Mouse (Mus musculus) frontal cortex, adult 2 months (tissue): ENCODE measurements at regions not wholly inside any gene's neighbourhood (a gene's known extent, or its start where the extent isn't known, plus 50 kb on each side); places are given as distances from the start of the nearest gene placed in this dataset.
A peak's percentile ranks its signal among the peaks of the same experiment; 100 is the strongest.

ENCODE experiments used
- DNase-seq, 2 experiments: peaks; one replicate each; pipeline ENCODE4 v3.0.0; 2022; ENCODE audit warnings: low spot score in 1 of 2; ENCODE audit errors: extremely low spot score in 1 of 2

DNA sequence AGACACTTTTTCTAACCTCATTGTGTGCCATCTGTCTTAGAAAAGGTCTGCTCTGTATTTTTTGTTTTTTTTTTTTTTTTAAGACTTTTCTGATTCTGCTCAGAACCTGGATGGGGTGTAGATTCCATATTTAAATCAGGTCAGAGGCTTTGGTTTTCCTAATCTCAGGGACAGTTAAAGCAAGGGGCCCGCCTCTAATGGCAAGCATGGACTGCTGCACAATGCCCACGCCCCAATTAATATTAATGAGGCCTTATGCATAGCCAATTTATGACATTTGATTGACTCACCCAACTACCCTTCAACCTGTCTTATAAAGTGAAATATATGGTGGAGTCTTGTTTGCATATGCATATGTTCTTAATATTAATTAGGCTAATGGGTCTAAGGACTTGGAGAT is 662.6 kb downstream of the Bcl11a start:
- DNase-seq, result no peak

DNA sequence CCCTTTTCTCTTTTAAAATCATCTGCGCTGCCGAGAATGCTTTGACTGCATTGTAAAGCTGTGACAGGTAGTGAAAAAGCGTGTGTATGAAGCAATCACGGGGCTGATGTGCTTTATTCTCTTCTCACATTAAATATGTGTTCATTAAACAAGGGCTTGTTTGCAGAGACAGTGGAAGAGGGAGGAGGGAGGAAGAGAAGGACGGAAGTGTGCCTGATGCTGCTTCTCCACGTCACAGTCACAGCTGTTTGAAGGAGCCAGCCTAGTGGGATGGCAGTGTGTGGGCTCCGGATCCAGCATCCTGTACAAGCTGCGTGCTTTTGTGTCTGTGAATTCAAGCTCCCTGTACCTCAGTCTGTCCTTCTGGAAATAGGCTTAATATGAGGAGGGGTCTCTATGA is 664.7 kb downstream of the Bcl11a start:
- peak; percentile 31 to 66 for DNase-seq

DNA sequence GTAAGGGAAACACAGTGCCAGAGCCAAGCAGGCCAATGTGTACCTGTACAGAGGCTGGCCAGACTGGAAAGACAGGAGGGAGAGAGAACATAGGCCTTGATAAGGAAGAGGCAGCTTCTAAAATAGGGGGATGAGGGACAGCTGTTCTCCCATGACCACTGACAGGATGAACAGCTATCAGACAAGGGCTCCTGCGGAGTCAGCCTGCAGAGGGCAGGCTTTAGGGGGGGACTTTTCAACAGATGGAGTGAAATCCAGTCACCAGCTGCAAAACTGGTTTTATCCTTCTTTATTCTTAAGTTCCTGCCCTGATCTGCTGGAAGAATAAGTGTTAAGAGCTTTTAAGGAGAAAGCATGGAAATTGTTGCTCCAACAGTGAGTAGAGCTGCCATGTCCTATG is 665.6 kb downstream of the Bcl11a start:
- DNase-seq, result no peak

DNA sequence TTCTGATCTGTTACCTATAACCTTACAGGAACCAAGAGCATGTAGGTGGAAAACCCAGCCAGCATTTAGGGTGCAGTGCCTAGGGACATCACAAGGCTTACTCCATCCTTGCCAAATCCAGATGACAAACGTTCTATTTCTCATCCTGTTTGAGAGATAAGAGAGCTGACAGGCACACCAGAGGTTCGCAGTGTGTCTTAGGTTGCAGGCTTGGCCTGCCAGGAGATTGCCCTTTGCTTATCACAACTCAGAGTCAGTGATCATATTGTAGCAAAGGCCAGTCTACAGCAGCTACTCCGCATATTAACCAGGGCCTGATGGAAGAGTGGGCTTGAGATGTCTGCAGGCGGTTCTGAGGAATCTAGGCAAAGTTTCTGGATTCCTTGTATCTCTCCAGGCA is 668.0 kb downstream of the Bcl11a start:
- DNase-seq, result no peak

DNA sequence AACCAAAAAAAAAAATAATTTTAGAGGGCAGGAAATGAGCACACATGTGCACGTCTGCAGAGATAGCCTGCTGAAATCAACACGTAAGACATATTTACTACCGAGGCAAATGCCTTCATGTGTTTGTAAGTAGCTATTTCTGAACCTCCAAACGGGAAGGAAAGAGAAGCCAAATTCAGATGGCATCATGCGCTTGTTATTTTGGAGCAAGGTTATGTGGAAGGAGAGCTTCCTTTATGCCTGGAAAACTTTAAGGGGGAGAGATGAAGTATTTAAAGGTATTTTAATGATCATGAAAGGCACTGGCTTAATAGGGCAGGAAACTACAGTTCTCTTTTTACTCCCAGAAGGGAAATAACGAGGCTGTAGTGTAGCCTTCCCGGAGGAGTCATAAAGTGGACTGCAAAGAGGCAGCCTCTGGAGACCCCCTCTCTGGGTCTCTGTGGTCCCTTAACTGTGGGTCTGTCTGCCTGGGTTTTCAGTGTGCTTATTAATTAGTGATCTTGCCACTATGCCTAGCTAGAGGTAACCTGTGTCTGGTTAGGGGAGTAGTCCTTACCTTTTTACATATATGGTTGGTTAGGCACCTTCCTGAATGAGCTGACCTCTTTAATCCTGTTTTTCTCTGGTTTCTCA is 672.4 kb downstream of the Bcl11a start:
- DNase-seq, result no peak

DNA sequence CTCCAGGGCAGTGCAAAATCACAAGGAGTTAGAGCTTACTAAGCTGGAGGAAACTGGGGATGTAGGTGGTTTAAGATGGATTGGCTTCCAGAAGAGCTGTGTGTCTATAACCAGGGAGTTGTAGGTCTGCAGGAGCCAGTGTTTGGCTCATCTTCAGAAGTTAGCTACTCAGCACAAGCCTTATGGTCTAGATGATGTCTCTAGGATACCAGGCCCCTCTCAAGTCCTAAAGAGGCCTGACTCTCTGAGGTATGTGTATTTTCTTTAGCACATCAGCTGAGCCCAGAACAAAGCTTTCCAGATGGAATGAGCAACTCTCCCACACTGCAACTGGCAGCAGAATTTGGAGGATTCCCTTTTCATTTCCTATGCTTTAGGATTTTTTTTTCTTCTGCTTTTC is 680.3 kb downstream of the Bcl11a start:
- peak; percentile 49 to 58 for DNase-seq

DNA sequence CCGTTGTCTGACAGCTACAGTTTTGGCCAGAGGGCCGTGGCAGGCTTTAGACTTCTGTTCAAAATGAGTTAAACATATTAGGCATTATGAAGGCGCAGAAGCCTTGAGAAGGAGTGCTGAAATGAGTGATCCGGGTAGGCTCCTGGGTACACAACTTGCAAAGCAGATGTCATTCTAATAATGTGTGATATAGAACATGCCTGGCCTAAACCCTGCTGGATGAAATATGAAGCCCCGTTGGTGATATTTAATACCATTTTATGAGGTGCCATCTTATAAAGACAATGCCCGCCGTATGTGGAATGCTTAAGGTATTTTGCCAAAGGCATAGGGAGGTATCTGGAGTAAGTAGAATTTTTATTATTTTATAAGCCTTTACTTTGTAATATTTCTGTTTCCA is 705.6 kb downstream of the Bcl11a start:
- no peak for DNase-seq

DNA sequence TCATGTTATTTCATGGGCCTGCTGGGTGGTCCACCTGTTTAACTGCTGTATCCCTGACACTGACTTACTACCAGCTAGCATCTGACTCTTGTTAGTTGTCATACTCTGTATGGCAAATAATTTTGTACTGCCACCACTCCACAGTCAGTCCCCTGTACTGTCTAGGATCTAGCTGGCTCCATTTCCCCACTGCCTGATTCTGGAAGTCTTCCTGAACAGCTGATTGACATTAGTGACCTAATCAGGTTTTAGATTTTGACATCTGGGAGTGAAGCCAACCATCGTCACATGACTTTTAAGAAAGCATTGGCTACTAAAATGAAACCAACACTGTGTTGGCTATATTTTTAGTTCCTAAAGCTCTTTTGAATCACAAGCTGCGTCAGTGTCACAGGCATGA is 711.3 kb downstream of the Bcl11a start:
- DNase-seq, result no peak

DNA sequence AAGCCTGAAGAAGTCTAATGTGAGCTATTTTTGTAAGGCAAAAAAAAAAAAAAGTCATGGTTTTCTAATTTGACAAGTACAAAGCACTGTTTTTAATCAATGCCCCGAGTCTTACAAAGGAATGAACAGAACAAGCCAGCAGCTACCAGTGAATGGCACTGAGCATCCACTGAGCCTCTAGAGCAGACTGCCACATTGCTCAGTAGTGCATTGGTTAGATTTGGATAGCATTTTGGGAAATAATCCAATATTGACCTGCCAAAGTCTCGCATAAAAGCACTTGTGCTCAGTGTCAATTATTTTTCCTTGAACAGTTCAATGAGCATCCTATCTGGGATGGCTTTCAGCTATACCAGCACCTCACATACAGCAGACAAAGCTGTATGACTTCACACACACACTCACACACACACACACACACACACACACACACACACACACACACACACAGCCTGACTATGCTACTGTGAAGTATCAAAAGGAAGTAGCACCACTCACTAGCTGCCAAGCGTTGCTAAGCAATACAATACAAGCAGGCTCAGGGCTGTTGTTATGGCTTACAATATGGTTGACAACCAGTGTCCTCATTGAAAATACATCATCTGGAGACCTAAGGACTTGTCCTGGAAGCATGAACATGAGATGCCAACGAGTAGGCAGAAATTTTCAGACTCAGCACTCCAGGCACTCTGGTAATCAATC is 717.8 kb downstream of the Bcl11a start:
- DNase-seq, result no peak

DNA sequence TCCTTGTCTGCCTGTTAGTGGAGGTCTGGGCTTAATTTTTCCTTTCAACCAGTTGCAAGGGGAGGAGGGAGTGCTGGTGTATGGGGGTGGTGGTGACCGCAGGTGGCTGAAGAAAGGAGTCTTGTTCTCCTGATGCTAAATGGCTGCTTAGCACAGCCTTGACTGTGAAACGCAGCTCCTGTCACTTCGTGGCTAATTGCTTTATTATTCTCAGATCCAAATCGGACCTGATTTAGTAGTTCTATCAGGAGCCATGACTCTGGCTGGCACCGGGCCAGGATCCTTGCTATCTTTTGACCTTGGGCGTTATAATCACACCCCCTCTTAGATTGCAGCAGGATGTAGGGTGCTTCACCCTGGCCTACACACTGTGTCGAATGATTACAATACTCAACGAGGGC is 726.8 kb downstream of the Bcl11a start:
- DNase-seq, result no peak

DNA sequence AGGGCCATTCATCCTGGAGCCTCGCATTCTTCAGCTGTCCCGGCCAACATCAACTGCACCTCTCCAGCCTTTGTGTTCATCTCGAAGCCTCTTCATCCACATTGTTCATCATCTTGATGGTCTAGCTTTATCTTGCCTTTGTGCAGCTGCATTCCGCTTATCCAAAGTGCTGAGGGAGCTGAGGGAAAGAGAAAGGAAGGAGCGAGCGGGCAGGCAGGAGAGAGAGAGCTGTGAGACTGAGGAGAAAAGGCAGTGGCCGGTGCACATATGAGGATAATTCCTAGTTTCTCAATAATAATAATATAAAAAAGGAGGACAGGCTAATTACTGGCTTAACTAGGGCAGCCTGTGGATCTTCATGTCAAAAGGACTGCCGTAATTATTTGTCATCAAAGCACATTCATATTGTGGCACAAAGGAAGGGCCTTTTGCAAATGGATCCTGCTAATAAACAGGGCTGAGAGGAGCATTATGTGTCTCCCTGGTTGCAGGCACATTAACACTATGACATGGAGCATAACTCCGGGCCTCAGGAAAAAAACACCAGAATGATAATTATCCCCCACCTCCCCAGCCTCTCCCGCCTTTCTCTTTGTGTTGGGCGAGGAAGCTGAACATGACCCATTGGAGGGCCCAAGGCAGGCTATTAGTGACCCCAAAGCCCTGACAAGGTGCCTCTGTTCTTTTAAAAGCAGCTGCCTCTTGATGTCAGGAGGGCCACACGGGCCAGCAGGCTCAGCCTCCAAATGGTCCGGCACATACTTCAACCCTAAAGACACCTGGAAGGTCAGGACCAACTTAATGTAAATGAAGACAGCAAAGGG is 751.9 kb downstream of the Bcl11a start:
- no peak for DNase-seq

DNA sequence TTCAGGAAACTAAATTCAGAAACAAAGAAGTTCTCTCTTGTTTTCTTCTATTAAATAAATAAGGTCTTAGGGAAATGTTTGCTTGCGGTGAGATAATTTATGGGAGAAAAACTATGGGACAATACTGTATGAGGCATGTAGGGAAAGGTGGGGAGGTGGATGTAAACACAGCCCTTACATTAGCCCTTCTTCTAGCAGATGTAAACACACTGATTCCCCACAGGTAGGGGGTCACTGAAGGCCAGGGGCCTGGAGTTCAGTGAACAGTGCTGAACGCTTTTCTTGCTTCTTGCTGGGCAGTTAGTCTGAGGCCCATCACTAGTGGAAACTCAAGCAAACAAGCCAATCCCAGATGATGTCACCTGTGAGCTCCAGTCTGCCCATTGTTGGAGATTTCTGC is 752.6 kb downstream of the Bcl11a start:
- no peak for DNase-seq

DNA sequence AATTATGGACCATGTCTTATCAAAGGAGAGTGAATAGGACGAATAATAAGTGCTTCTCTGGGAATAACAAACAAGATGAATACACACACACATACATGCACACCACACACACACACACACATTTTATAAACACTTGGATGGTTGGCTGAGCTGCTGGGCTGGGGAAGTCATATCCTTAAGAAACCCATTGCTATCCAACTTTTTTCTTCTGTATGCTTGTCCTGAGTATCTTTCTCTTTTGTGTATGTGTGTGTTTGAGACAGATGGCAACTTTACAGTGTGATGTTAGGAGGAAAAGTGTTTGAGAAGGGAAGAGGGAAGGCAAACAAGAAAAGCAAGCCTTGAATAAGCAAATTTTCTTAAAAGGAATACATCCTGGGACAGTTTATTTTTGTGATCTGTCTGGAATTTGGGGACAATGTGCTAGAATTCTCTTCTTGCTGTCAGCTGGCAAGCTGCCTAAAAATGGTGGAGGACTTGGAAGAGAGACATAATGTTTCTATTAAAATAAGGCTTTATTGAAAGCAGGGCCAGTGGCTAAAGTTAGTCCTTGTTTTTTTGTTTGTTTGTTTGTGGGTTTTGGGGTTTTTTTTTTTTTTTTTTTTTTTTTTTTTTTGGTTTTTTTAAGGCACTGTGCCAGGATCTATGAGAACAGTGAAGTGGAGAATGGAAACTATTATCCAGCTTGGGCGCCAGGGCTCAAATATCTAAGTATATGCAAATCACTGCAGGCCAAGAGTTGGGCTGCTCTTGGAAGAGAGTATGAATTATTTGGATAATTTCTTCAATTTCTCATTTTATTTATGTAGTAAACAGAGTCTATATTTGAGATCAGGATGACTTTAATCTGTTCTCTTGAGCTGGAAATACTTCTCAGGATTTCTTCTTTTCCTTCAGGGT is 766.2 kb downstream of the Bcl11a start:
- peak in 1 of 2 experiments; percentile 24 for DNase-seq

DNA sequence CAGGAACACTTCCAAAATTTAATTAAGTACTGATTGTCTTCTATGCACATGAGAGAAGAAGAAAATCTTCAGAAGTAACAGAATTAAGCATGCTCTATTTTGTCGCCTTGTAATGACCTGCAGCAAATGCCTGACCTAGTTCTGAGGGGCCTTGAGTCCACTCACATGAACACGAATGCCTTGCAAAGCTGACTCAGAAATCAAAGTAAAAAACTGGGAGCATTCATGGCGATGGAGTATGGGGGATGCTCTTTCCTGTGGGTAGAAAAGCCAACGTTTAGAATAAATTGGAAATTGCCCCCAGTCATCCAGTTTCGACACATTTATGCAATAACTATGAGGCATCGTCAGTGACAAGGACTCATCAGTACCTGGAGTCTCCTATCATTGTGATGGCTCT is 779.1 kb downstream of the Bcl11a start:
- no peak for DNase-seq

DNA sequence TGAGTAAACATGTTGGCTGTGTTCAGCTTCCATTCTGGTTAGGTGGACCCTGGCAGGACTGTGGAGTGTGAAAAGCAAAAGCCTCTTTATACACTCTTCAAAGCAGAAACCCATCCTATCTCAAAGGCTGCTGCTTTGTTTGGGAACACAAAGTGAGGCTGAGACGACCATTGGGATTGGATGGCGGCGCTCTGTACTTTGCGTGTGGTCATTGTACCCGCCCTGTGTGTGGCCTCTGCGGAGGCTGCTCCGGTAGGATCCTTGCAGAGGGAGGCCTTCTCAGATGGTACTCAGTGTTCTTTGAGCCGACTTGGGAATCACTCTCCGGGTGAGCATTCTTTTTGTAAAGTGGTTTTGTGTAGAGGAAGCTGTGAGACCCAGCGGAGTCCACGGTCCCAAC is 786.8 kb downstream of the Bcl11a start:
- DNase-seq, result no peak

DNA sequence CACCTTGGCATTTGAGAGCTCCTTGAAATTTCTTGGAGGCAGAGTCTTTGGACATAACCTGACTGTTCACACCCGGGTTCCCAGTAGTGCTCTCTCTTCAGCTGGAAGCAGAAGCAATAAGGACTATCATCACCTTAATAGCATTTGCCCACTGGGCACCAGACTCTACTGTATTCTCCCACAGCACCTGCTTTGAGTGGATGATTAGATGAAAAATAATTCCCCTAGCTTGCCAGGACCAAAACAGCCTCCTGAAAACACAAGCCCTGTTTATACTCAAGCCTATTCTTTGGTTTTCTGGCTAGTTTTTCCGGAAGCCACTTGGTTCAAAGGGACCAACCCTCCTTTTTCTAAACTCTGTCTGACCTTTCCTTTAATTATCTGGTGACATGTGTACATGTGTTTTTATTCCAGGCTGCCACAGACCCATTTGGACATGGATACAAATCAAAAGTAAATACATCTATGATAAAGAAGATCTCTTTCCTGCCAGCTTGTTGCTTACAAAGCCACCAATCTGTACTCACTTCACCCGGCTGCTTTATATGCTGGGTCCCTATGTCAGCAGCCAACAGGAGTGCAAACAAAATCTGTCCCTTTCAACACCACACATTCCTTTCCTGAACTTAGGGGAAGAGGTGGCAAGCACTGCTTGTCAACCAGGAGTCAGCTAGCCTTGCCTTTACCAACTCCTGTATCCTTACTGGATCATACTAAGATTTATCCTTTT is 787.4 kb downstream of the Bcl11a start:
- DNase-seq, result no peak
